Mouse (Mus musculus): ENCODE results near the gene Foxn3.

The Foxn3 gene

GRCm38 (mm10) chr12:99391942-99392880 lies 171.2 kb downstream of the Foxn3 start:
- in situ Hi-C loops (cut with MboI, MseI): no loop called here

GRCm38 (mm10) chr12:99390429-99390828 lies 173.0 kb downstream of the Foxn3 start:
- in situ Hi-C loops (cut with MboI, MseI): no loop called here

GRCm38 (mm10) chr12:99389244-99389643 lies 174.1 kb downstream of the Foxn3 start:
- in situ Hi-C loops (cut with MboI, MseI): no loop called here

DNA sequence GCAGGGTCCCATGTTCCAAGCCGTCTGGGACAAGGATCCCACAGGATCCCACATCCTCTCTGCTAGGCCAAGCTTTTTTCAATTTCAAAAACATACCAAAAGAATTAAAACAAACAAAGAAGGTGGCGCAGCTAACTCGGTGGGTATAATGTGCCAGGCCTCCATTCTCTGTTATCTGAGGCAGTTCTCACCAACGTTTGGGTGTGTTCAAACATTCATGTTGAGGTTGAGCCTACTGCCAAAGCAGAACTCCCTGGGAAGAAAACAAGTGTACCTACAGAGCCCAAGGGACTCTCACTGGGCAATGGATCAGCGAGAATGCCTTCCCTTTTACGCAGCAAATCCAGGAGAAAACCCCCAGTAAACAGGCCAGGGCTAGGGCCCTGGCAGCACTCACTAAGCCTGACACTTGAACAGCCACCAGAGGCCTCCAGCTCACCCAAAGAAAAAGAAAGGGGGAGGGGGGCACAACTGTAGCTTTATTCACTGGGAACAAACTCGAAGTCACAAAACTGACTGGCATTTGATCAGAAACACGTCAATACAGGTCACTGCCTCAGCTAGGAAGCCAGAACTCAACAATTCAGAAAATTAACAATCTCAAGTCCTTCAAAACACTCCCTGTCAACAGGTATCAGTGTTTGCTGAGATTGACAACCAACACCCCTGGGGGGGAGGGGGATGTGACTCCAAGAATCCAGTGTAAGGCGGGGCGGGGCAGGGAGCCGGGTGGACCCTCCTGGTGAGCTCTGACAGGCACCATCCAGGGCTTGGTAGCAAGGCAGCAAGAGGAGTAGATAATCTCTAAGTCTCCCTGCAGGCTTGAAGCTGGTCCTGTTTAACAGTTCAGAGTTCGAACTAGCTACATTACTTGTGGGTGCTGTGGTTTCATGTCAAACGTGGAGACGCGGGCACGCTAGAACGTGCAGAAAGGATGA lies 177.2 kb downstream of the Foxn3 start:
- in situ Hi-C loops (cut with MboI, MseI): no loop called here

DNA sequence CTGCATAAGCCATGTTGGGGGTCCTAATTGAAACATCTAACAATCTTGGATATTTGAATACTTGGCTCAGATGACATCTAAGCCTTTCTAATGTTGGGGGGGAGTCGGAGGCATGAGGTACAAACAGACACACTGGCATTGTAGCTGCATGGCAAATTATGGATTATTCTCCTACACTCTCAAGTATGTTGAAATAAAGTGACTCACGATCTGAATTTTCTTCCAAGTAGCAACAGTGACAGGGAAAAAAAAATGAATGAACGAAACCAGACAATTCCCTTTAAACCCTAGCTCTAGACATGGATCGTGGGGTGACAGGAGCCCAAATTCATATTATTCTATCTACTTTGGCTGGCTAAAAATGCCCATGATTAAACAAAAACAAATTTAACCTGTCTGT lies 178.3 kb downstream of the Foxn3 start:
- in situ Hi-C loops (cut with MboI, MseI): no loop called here

DNA sequence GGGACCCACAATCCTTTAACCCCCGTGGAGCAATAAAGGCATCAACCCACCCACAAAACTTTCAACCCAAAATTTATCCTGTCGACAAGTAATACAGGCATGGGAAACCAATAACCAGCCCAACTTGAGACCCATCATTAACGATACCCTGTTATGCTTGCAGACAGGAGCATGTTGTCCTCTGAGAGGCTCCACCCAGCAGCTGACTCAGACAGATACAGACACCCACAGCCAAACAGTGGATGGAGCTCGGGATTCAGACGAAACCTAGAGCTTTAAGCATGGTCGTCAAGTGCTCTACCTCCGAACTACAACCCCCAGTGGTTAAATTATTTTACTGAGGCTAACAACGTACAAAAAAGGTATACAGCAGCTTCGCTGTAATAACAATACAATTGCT lies 182.1 kb downstream of the Foxn3 start:
- in situ Hi-C loops (cut with MboI, MseI): no loop called here

- in situ Hi-C loops (cut with MboI, MseI): no loop called here
Observed at GRCm38 (mm10) chr12:99380855-99381262, 182.5 kb downstream of the Foxn3 start.

DNA sequence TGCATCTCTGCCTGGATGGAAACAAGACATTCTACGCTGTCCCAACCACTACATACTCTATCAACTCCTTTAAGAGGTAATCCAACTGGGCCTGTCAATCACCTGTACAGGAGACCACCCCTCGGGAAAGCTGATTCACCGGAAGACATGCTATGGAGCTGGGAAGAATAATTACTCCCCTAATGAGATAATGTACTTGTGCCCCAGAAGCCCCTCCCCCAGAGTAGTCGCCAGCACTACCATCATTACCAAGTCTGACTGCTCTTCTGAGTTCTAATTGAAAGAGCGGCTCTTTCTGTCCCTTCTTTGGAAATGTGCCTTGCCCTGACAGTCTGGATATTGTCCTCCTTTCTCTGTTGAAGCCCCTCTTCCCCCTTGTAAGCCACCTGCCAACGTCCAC lies 183.3 kb downstream of the Foxn3 start:
- in situ Hi-C loops (cut with MboI, MseI): no loop called here

- in situ Hi-C loops (cut with MboI, MseI): no loop called here
Observed at GRCm38 (mm10) chr12:99378284-99378683, 185.1 kb downstream of the Foxn3 start.

DNA sequence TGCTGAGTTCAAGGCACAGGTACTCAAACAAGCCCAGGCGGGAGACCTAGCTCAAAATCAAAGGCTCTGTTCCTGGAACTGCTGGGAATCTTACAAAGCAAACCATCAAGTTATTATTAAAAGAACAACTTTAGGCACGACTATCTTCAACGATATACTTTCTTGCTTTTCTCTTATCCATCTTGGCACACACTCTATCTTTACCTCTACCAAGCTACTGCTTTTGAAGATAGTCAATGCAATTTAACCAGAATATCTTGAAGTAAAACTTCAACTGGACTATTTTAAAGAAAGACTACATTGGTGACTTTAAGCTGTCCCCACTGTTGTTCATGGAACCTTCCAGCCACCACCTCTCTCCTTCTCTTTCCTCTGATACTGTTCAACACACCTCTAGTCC lies 185.7 kb downstream of the Foxn3 start:
- in situ Hi-C loops (cut with MboI, MseI): no loop called here

DNA sequence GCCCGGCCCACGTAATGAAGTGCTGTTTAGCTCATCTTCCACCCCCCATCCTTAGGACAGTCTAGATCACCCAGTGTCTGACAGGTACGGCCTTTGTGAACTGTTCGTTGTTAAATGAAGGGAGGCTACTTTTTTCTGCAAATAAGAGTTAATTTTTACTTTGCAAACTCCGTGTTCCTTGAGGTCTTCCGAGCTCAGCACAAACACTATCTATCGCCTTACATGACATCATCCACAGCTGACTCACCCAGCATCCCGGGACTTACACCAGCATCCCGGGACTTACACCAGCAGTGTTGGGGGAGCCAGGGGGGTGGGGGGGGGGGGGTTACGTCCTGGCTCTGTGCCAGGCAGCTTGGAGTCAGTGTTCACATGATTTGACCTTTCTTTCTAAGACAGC lies 186.3 kb downstream of the Foxn3 start:
- in situ Hi-C loops (cut with MboI, MseI): no loop called here

- in situ Hi-C loops (cut with MboI, MseI): no loop called here
Observed at GRCm38 (mm10) chr12:99375878-99376454, 187.4 kb downstream of the Foxn3 start.

DNA sequence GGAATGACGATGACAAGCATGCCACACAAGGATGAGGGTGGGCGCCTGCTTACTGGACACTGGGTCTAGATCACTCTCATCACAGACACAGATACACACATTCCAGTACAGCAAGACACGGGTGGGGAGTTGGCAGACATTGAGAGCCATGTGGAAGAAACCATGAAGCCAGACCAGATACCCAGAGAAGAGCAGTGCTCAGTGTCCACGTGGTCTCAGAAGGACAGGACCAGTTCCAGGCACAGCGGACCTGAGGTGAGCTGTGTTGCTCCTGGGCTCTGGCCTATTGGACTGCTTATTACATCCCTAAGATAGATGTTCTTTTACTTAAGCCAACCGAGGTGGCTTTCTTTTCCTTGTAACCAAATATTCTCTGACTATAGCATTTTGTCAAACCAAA lies 188.0 kb downstream of the Foxn3 start:
- in situ Hi-C loops (cut with MboI, MseI): no loop called here

DNA sequence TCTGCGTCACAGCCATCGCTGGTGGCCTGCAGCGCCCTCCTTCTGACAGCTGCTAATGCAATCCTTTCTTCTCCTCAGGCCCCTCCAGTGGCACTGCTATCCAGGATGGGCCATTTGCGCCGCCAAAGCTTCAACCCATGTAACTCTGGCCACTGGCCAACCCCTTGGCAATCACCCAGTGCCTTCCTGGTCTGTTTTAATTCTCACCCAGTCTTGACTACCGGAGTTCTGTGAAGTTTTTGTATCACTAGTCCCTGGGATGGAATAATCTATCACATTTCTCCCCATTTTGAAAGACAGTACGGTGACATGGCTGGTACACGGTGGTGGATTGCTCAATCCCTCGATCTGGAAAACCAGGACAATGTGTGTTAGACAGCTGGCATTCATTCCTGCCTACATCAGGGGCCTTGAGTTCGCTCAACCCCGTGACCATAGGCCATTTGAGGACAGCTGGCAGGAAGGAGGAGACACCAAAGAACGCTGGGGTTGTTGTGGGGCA lies 189.2 kb downstream of the Foxn3 start:
- in situ Hi-C loops (cut with MboI, MseI): no loop called here

DNA sequence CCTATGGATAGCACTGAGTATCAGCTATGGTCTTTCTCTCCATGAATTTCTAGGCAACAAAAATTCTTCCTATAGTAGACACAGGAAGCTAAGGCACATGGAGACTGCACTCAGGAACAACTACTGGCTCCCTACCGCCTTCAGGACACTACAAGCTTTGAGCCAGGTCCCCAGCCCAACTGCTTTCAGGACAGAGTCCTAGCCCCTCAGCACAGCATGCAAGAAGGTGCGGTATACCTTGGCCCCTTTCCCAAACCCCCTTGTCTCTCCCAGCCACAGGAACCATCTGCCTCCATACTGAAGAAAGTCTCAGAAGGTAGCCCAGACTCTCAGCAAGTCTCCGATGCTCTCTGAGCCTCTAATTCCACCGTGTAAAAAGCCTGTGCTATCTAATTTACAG lies 189.8 kb downstream of the Foxn3 start:
- in situ Hi-C loops (cut with MboI, MseI): no loop called here

DNA sequence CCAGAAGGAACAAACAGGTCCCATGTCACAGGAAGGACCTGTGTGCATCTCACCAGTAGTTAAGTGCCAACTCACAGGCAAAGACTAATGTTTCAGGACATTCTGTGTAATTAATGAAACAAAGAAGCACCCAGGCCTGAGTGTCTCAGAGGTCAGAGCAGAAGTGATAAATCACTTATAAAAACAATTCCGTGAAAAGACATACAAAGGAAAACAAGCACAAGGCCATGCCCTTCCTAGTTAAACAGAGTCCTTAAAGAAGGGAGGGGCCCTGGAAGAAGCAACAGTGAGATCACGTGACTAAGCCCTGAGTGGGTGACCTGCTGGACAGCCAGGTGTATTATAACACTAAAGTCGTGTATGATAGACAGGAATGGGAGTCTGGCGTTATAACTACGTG lies 191.9 kb downstream of the Foxn3 start:
- in situ Hi-C loops (cut with MboI, MseI): no loop called here

GRCm38 (mm10) chr12:99368251-99368650 lies 195.1 kb downstream of the Foxn3 start:
- in situ Hi-C loops (cut with MboI, MseI): no loop called here

DNA sequence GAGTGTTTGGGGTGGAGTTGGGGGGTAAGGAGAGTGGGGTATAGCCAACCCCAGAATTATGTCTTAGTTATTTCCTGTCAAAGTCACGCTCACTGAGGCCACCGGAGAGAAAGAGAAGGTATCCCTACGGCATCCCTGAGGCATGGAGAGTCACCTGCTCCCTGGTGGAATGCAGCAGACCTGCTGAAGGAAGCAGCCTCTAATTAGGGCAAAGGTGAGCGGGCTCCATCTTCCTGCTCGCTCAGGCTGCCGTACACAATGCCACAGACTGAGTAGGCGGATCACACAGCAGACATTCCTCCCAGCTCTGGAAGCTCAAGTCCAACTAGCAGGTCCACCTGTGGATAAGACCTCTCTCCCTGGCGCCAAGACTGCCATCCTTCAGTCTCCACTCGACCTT lies 197.4 kb downstream of the Foxn3 start:
- in situ Hi-C loops (cut with MboI, MseI): no loop called here

DNA sequence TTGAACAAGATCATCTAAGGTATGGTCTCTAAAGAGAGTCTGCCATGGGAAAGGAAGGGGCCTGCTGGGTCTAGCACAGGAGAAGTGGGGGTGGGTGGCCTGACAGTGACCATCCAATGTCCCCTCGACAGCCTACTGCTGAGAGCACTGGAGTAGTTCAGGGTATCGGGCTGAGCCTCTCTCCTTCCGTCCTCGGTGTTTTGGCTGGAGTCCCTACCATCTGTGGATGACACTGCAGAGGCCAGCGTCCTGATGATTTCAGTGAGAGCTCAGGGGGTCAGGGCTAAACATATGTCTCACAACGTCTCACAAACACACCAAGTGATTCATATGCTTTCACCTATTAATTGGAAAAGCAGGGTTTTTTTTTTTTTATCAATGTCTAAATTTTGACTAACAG lies 199.2 kb downstream of the Foxn3 start:
- in situ Hi-C loops (cut with MboI, MseI): no loop called here

GRCm38 (mm10) chr12:99363024-99363423 lies 200.4 kb downstream of the Foxn3 start:
- in situ Hi-C loops (cut with MboI, MseI): no loop called here

DNA sequence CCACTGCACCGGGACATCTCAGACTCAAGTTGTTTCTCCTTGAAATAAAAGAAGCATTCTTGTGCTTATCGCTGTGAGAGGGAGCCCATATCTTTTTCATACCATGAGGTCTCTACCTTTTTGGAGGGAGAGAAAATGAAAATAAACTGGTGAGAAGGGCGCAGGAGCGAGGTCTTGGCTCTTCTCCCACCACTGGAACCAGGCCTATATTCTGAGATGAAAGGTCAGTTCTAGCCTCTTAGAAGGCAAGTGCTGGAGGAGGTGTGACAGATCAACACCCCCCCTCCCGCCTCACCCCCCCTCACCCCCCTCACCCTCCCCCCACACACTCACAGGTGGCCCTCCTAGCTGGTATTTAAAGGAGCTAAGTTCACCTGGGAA lies 201.6 kb downstream of the Foxn3 start:
- in situ Hi-C loops (cut with MboI, MseI): no loop called here

Data from T-helper 2 cell (primary cell).